Mouse (Mus musculus): ENCODE results near the gene Msh5.
"Not testable (repeated sequence)": the region's sequence is repeated elsewhere in the genome, so short reads cannot be mapped to it uniquely, and the experiment has no call there.

DNA sequence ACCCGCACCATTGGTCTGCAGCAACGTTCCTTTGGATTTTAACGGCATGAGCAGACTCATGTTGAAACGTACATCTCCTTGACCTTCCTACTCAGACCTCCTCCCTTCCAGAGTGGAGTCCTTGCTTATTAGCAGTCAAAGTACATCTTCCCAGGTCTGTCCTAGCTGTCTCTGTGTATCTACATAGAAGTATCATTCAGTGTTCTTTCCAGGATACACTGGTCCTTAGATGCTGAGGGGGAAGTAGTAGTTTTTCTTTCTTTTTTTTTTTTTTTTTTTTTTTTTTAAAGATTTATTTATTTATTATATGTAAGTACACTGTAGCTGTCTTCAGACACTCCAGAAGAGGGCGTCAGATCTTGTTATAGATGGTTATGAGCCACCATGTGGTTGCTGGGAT lies 40.6 kb downstream of the Msh5 start:
- TF ChIP-seq CTCF (IDR thresholded peaks at IDR 0.05; ENCODE audit: low read depth, low read length); POLR2A (IDR thresholded peaks at IDR 0.05; ENCODE audit: borderline replicate concordance, low read depth, low read length): not testable (repeated sequence)

Measured in bone marrow macrophage, adult 2 months (primary cell).